Comparison of ENCODE assay signal across 15 mouse cellular contexts in genomic region chr2:97391437-97391836, GRCm38 (mm10).
"Had no signal": no experiment of that assay in that cellular context is flagged by ENCODE, and none has a peak within 500 bp of the region (broad histone marks: within the 10 kb centered on the region; RNA-seq: fewer than 3 reads in every experiment).

No protein-coding gene starts in this region.

- H3K27me3 ChIP-seq: liver, embryonic 15.5 days had no signal

- H3K4me3 ChIP-seq: layer of hippocampus, adult 2 months; liver, embryonic 15.5 days had no signal

- DNase-seq: kidney, postnatal 10 days; kidney, postnatal 4 days; left cerebral cortex, postnatal 4 days; lung, embryonic 14.5 days; lung, postnatal 10 days; lung, postnatal 4 days; right cerebral cortex, postnatal 4 days; spleen, adult 18-20 months; thymus, adult 18-20 months; thymus, postnatal 14 days had no signal

- H3K36me3 ChIP-seq: liver, embryonic 15.5 days had no signal

- ATAC-seq: midbrain, embryonic 16.5 days had no signal

- H3K4me2 ChIP-seq: liver, embryonic 11.5 days; liver, embryonic 15.5 days; lung, embryonic 14.5 days; midbrain, embryonic 11.5 days had no signal

- H3K9ac ChIP-seq: liver, embryonic 15.5 days; lung, embryonic 14.5 days had no signal

- H3K4me1 ChIP-seq: liver, embryonic 15.5 days had no signal

- H3K9me3 ChIP-seq: liver, embryonic 15.5 days had no signal

- H3K27ac ChIP-seq: layer of hippocampus, adult 2 months; liver, embryonic 15.5 days had no signal
